Mouse (Mus musculus): Measurements from ENCODE around the gene Gm21209. TPM values are rescaled to one million over a fixed set of nuclear protein-coding genes. Genes with fewer than 3 reads are reported as not detected.
"Not testable (repeated sequence)": the region's sequence is repeated elsewhere in the genome, so short reads cannot be mapped to it uniquely, and the experiment has no call there.

Gm21209 gene
- 0.31 TPM in 1 of 2 replicates, not detected in the other for polyA plus RNA-seq (2012; rRNA removed)

DNA sequence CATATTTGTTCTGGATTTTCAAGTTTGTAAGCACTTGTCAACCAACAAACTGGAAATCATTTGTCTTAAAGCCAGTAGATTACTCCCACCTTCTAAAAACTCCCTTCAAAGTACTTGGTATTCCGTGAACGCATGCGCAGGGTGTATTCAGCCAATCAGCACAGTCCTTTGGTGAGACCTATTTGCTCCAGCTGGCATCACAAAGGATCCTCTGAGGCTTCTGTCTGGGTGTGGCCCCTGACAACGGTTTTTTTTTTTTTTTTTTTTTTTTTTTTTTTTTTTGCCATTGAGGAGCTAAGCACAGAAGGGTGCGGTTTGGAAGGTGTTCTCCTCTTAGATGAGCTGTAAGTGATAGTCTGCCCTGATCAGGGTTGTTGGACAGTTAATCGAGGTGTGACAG, at the start of gene Gm21209:
Gm21209 (plus strand) TSS at position 301 of the 400 bp plus-strand sequence.
- not testable (repeated sequence) for H3K27ac ChIP-seq (ENCODE audit: control insufficient read depth, insufficient read depth, low read depth, low read length); H3K36me3 ChIP-seq (ENCODE audit: control insufficient read depth, insufficient read depth, low read length); H3K4me3 ChIP-seq (ENCODE audit: control insufficient read depth, low read depth, low read length); H3K4me1 ChIP-seq (ENCODE audit: control insufficient read depth, insufficient read depth, low read length); H3K27me3 ChIP-seq (ENCODE audit: control insufficient read depth, insufficient read depth, low read length)
